Mouse (Mus musculus) cerebellum, postnatal 10 days (tissue): Measurements from ENCODE around the gene 4930467E23Rik.
"Not testable (repeated sequence)": the region's sequence is repeated elsewhere in the genome, so short reads cannot be mapped to it uniquely, and the experiment has no call there.

ENCODE experiments used
- DNase-seq, 2 experiments: peaks; one replicate each; pipeline ENCODE4 v3.0.0; 2021; ENCODE audit warnings: mixed read lengths in 2 of 2

The 4930467E23Rik gene

DNA sequence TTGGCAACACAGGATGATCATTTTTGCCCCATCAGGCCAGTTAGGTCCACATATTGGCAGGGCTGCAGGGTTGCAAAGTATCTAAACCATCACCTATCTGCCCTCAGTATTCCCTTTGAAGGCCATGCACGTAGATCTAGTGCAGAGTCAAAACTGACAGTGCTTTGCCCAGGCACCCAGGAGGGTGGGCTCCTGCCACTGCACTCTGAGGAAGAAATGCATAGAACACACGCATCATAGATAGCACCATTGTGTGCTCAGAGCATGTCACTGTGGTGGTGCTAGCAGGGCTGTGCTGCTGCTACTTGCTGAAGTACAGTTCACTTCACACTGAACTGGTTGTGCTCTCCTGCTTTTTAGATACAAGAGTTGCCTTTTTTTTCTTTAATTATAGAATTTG, at the start of gene 4930467E23Rik:
Gene 4930467E23Rik (plus strand): TSS at position 301 of the 400 bp plus-strand sequence.
- not testable (repeated sequence) for DNase-seq

DNA sequence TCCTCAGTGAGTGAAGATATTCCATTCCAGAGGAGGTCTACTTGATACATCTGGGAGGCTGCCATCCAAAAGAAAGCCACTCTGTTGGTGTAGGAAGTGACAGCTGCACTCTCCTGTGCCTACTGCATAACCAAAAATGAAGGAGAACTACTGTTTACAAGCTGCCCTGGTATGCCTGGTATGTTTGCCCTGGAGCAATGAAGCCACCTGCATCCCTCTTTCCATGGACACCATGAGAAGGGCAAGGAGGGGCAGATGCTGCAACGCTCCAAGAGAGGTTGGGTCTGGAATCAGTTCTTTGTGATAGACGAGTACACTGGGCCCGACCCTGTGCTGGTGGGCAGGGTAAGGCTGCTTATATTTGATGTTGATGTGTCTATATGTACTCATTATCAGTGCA, 47.1 kb upstream of the 4930467E23Rik start:
- DNase-seq = not testable (repeated sequence)

DNA sequence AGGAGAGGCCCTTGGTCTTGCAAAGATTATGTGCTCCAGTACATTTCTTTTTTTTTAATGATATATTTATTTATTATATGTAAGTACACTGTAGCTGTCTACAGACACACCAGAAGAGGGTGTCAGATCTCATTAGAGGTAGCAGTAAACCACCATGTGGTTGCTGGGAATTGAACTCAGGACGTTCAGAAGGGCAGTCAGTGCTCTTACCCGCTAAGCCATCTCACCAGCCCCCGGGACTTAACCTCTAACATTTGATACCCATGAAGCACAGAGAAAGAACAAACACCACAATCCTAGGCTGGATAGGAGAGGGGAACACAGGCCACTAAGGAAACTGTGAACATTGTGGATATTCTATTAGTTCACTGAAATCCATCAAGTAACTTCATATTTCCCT, 43.9 kb upstream of the 4930467E23Rik start:
- peak in 1 of 2 experiments; percentile 10 for DNase-seq

DNA sequence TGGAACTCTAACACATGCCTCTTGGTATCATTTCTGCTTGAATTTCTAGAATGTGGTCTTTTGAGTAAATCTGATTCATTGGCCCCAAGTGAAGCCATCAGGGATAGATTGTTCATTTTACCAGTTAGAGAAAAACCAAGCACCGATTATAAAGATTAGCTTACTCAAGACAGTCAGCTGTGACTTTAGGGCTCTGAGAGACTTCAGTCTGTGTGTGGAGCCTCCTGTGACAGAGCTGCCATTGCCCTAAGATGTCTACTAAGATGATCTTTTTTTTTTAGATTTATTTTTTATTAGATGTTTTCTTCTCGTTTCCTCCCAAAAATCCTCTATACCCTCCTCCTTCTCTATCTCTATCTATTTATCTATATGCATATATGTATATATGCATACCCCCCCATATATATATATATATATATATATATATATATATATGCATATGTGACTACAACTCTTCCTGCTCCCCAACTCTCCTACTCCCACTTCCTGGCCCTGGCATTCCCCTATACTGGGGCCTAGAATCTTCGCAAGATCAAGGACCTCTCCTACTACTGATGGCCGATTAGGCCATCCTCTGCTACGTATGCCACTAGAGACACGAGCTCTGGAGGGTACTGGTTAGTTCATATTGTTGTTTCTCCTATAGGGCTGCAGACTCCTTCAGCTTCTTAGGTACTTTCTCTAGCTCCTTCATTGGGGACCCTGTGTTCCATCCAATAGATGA, 40.4 kb upstream of the 4930467E23Rik start:
- not testable (repeated sequence) for DNase-seq

DNA sequence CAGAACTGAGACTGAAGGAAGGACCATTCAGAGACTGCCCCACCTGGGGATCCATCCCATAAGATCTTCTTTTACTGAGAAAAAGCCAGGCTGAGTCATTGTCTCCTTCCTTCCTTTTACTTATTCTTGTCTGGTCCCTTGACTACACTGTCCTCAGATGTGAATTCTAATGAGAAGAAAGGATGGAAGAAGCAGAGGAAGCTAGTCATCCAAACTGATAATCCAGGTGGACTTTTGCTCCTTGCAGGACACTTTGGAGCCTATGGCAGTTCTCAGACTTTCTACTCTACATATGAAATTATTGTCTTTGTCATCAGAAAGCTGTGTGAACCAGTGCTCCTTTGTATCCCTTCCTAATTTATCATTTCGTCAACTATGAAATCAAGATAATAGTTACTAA, 39.6 kb upstream of the 4930467E23Rik start:
- DNase-seq = not testable (repeated sequence)

DNA sequence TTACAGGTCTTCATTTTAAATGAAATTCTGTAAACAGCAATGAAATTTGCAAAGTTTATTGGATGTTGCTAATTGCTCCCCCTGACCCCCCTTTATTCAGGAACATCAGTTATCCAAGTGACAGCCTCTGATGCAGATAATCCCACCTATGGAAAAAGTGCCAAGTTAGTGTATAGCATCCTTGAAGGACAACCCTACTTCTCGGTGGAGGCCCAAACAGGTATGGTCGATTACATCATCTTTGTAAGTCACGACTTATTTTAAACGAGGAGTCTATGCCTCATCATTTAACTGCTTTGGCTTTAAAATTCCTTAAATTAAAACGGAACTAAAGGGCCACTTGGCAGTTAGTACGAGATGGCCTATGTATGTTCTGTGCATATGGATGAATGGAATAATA, 38.0 kb upstream of the 4930467E23Rik start:
- not testable (repeated sequence) for DNase-seq

DNA sequence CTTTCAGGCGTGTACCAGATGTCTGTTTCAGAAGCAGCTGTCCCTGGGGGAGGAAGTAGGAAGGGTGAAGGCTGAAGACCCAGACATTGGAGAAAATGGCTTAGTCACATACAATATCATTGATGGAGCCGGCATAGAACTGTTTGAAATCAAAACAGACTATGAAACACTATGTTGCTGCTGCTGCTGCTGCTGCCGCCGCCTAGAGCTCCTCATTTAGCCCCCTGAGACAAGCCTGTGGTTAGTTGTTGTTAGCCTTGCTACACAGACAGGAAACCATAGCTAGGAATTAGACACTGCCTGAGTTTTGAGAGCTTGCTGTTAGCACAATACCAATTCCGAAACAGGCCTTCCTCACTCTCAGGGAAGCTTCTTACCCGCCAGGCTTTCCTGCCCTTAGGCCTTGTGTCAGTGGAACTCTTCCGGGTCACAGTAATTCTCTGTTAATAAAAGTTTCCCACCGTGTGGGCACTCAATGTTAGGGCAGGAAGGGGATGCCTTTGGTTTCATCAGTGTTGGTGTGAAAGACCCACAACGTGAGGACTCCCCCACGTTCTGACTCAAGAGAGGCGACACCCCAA, 31.8 kb upstream of the 4930467E23Rik start:
- peak in 1 of 2 experiments; percentile 9 for DNase-seq

DNA sequence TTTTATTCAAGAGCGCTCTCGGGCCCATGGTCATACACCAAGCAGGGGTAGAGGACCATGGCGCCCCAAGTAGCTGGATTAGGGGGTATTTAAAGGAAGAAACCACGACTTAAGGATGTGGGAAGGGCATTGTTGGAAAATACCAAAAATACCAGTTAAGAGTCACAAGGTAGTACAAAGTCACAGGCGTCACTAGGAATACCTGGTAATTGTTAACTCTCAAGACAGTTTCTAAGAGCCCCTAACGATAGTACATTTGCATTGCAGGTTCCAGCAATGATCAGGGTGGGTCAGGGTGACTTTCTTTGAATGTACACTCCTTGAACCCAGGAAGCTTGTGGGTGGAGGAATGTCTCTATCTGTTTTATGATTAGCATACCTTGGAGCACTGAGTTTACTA, 31.3 kb upstream of the 4930467E23Rik start:
- not testable (repeated sequence) for DNase-seq

DNA sequence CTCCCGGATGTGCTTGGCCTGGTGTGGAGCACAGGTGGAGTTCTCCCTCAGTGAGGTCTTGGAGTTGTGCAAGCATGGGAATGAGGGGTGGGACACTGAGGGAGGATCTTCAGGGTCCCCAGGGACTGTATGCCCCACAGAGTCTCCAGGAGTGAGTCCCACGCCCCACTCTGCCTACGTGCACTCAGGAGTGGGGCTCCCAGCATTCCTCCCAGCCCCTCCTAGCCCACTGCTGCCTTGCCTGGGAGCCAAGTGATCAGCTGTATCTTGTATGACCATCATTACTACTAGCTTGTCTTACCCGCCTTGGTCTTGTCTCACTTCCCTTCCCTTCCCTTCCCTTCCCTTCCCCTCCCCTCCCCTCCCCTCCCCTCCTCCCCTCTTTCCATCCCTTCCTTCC, 30.7 kb upstream of the 4930467E23Rik start:
- peak; percentile 49 to 51 for DNase-seq

DNA sequence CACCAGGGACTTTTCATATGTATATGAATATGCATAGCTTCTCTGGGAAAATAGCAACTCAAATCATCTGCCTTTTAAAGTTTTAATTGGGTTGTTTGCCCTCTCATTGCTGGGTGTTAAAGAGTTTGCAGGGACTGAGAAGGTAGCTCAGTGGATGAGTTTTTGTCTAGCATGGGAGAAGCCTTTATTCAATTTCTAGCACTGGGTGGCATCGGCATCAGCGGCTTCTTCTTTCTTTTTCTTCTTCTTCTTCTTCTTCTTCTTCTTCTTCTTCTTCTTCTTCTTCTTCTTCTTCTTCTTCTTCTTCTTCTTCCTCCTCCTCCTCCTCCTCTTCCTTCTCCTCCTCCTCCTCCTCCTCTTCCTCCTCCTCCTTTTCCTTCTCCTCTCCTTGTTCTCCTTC, 28.1 kb upstream of the 4930467E23Rik start:
- DNase-seq = not testable (repeated sequence)

DNA sequence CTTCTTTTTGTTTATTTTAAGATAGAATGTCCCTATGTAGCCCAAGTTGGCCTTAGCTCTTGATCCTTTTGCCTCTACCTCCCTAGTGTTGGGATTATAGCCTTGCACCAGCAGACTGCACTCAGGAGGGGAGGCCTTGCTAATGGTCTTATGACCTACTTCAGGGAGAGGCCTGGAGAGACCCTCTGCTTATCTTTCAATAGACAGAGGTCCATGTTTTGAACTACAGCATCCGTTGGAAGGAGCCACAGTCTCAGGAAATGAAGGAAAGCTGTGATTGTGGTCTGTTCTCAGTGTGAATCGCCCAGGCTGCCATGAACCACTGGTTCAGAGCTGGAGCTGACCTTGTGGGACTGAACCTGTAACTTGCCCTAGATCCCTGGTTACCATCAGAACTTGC, 27.1 kb upstream of the 4930467E23Rik start:
- DNase-seq = not testable (repeated sequence)

DNA sequence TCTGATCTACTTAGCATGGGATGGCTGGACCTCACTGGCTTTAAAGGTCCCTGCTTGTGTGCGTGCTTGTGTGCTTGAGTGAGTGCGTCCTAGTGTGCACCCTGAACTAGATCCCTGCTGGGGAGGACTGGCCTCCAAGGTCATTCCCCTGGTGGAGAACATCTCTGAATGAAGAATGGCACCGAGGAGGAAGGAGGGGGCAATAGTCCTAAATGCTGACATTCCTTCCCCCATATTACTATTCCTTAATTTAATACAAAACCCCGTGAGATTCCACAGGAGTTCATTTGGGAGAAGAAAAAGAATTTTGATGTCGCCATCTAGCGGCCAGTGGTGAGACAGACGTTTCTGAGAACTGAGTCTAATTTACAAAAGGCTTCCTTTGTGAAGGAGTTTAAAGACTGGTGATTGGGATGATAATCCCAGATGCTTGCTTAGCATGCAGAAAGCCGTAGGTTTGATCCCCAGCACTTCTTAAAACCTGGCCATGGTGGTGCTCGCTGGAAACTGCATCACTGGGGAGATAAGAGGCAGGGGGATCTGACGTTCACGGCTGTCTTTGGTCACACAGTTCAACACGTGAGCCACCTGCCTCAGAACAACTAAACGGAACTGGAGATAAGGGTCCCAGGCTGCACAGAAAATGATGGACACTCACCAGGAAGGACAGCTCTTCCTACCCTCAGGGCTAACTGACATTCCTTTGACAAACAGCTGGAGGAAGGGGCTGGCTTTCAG, 26.2 kb upstream of the 4930467E23Rik start:
- DNase-seq = peak; percentile 90 to 94

DNA sequence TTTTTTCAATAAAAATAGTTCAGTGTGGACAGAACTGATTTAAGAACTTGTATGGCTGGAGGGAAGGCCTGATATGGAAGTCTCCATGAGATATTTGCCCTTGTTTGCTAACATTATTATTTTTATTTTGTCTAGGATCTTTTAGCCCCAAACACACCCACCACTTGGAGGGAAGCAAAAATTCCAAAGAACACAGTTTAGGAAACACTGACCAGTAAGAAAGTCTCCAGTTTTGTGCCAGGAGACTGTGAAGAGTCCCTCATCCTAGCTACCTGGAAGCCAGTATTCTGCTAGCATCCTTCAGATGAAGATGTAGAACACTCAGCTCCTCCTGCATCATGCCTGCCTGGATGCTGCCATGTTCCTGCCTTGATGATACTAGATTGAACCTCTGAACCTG, 25.5 kb upstream of the 4930467E23Rik start:
- not testable (repeated sequence) for DNase-seq

DNA sequence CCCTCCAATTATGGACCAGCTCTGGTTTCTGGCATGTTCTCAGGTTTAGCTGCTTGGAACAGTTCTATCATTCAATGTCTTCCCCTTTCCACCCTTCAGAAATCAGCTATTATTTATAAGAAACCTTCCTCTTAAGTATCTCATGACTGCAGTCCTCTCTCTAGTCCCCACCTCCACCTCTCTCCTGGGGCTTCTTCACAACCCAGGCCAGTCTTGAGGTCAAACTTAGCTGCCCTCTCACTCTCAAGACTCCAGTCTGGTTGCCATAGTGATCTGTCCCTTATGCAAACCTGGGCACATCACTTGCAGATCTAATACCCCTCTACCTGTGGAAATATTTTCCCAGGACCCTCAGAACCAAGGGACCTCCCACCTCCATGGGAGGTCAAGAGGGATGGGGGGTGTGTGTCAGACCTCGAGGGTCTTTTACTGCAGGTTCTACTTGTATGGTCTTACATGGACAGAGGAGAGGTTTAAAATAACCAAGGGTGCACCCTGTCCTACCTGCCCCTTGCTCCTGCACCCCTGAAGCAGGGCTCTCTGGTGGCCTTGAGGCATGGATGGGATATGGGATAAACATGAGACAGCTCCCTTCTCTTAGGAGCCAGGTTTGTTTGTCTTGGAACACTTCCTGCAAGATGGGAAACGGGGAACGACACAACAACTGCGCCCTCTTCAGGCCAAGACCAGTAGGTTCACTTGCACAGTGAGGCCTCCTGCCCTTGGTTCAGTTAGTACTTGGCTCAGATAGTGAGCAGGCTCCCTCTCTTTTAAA, 24.7 kb upstream of the 4930467E23Rik start:
- DNase-seq = peak in 1 of 2 experiments; percentile 12

DNA sequence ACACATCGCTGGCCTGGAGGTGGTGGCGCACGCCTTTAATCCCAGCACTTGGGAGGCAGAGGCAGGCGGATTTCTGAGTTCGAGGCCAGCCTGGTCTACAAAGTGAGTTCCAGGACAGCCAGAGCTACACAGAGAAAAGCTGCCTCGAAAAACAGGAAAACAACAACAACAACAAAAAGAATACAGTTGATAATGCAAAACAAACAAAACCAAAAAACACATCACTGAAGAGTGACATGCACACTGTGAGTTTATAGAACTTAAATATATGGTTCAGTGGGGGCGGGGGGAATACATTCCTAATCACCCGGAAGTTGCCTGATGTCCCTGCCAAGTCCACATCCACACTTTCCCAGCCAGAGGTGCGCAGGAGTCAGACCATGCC, 24.2 kb upstream of the 4930467E23Rik start:
- DNase-seq = not testable (repeated sequence)

DNA sequence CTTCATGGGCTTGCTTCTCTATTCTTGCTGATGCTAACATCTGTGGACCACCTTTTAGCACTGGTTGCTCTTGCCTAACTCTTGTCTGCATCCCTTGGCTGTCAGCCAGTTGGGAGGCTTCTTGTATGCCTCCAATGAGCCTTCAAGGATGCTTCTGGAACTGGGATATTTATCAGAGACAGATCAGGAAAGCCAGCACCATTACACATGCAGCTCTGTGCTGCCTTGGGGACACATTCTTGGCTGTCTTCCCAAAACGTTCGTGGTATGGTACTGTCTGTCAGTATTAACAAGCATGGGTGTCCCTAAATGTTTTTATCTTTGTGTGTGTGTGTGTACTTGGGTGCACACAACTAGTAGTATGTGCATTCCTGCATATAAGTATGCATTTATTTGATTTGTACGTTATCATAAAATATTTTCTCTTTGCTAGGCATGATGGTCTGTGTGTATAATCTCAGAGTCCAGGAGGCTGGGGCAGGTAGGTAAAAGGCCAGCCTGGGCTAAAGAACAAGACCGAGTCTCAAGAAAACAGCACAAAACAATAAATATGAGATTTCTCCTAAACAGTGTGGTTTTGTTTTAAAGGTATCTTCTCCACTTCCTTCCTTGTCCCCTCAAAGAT, 23.2 kb upstream of the 4930467E23Rik start:
- not testable (repeated sequence) for DNase-seq

DNA sequence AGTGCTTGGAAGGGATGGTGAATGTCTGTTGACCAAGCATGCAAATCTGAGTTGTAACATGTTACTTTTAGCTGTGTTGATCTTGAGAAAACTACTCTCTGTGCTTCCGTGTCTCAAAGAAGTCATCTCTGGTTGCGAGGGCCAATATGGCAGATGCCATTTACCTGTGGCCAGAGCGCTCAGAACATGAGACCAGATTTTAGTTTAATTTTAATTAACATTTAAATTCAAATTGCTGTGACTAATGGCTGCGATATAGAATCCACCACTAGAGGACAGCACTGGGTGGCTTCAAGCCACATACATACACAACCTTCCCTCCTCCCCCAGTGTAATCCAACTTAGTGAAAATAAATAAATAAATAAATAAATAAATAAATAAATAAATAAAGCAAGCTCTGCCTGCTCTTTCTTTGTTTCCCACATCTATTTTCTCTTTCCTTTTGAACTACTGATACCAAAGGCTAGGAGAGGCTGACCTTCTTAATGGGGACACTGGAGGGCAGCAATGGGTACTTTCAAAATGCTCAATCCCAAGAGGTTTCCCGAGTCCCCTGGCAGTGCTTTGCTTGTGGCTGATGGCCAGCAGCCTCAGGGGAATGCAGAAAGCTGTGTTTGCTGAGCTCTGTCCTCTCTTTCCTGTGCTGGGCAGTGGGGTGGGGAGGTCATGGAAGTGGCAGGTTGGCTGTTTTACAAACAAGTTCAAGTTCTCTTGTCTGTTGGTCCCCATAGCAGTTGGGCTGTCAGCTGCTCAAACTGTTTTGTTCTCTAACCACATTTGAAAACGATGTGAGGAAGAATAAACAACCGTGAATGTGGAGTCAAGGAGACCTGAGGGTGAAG, 22.2 kb upstream of the 4930467E23Rik start:
- peak; percentile 88 to 92 for DNase-seq

DNA sequence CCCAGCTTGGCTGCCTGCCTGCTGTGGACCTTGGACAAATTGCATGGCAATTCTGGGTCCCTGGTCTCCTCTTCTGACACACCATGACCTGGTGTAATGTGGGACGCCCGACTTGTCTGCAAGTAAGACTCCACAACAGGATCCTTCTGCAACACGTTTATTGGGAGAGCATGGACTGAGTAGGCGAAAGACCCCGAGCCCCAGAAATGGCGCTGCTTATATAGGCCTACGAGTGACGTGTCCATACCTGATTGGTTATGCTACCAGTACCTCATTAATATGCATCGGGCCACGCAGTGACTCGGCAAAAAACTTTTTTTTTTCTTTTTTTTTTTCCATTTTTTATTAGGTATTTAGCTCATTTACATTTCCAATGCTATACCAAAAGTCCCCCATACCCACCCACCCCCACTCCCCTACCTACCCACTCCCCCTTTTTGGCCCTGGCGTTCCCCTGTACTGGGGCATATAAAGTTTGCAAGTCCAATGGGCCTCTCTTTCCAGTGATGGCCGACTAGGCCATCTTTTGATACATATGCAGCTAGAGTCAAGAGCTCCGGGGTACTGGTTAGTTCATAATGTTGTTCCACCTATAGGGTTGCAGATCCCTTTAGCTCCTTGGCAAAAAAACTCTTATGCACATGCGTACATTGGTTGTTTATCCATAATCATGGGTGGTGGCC, 21.5 kb upstream of the 4930467E23Rik start:
- DNase-seq = not testable (repeated sequence)

DNA sequence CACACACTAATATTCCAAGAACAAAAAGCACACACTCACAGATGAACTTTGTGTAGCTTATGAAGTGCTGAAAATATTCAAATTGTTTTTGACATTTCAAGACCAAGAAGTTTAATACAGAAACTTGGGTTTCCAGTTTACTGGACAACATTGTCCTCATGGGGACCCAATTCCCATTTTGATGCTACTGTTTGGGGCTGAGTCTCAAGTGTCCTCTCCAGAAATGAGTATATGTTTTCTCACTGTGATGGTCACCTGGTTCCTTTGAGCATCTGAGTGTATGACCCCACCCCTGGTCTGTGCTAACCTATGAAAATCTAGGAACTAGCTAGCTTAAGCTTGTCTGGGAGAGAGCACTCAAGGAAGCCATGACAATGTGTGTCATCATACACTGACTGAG, 20.4 kb upstream of the 4930467E23Rik start:
- DNase-seq = not testable (repeated sequence)

DNA sequence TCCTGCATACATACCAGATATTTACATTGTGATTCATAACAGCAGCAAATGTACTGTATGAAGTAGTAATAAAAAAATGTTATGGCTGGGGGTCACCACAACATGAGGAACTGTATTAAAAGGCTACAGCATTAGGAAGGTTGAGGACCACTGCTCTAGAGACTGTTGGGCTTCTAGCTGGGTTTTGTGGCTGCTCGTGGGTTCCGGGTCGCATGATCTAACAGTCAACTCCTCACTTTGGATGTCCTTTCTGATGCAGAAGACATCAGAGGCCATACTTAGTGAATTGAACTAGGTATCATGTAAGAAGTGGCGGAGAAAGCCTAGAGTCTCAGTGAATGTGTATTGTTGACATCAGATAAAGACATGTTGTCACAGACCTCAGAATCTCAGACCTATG, 19.9 kb upstream of the 4930467E23Rik start:
- DNase-seq = peak in 1 of 2 experiments; percentile 25
